Mouse (Mus musculus) layer of hippocampus, postnatal 14 days (tissue): ENCODE data around the gene Fkbp1a. TPM values are rescaled to one million over a fixed set of nuclear protein-coding genes. Genes with fewer than 3 reads are reported as not detected.

Experiments
- DNase-seq, 2 experiments: peaks; one replicate each; pipeline ENCODE4 v3.0.0; 2021 to 2022; ENCODE audit warnings: low spot score in 2 of 2, mixed read lengths in 1 of 2
- long read RNA-seq, 2 experiments: library from polyadenylated mRNA; stranded (forward); transcript quantifications; one replicate each; pipeline ENCODE4 v2.0.0; 2021
- total RNA-seq, 2 experiments: library from RNA; stranded (reverse); gene quantifications; 2 replicates each; pipeline ENCODE4 v1.2.3; 2021

Gene Fkbp1a
- 100 to 1,000 TPM; 804 to 810 TPM for total RNA-seq
- long read RNA-seq, experiment 1, transcript Fkbp1a-201 (5 exons, 1,658 nt), result major isoform, 867 of 1,035 reads
- long read RNA-seq, experiment 1, transcript Fkbp1a-210 (4 exons, 438 nt), result minor isoform, 12 of 1,035 reads
- long read RNA-seq, experiment 1, partial matches to known transcripts, result 91 of 1,035 reads
- long read RNA-seq, experiment 1, other reads (novel, unspliced or antisense), result 61 of 1,035 reads
- long read RNA-seq, experiment 2, transcript Fkbp1a-210 (4 exons, 438 nt), result minor isoform, 26 of 1,520 reads
- long read RNA-seq, experiment 2, transcript Fkbp1a-201 (5 exons, 1,658 nt), result major isoform, 1,187 of 1,520 reads
- long read RNA-seq, experiment 2, transcript Fkbp1a-205 (4 exons, 1,588 nt), result minor isoform, 6 of 1,520 reads
- long read RNA-seq, experiment 2, partial matches to known transcripts, result 27 of 1,520 reads
- long read RNA-seq, experiment 2, other reads (novel, unspliced or antisense), result 273 of 1,520 reads

- DNase-seq, result peak; percentile 96 to 97
These were observed at the start of gene Fkbp1a for GRCm38 (mm10) chr2:151542323-151543062. Gene Fkbp1a, plus strand, starts transcription at chr2:151542483.

DNA sequence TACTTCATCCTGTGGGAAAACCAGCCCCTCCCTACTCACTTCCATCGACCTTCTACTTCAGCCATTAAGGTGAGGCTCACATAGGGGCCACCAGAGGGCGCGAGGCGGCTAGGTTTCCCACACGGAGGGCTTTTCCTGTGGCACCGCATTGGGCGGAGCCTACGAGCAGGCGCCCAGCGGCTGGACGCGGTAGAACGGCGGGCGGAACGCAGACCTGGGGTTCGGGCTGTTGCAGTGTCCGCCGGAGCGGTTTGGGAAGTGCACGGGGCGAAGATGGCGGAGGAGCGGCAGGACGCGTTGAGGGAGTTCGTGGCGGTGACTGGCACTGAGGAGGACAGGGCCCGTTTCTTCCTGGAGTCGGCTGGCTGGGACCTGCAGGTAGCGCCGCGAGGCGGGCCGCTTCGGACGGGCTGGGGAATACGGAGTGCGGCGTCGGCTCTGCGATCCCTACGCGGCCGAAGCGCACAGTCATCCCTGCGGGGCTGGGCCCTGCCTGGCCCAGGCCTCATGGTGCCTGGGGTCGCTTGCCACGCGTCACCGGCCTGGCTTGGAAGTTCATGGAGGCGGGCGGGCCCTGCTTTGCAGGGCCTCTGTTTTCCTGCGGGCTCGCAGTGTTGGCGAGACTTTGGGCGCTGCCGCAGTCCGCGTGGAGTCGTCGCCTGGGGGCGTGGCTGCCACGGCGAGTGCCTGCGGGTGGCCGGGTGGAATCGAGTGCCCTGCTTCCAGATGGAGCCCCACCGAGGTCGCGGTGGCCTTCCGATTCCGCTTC, 48.1 kb upstream of the Fkbp1a start, which contains the start of gene Nsfl1c:
TSS of gene Nsfl1c (plus strand) at position 148 of the 769 bp plus-strand sequence.
- peak; percentile 96 to 97 for DNase-seq

DNA sequence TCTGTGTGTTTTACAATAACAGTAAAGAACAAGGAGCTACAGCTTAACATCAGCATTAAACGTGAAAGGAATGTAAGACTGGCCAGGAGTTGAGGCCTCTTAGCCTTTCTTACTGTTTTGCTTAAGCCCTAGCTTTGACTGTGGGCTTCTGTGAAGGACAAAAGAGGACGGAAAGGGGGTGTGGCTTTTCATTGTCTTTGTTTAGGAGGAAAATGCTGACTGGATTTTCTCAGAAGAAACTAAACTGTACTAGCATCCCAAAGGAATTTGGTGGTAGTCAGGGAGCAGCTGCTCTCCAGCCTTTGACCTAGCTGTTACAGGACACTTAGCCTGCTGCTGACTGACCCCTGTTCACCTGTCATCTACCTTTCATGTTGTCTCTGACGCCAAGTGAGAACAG, 43.9 kb upstream of the Fkbp1a start:
- no peak for DNase-seq

- no peak for DNase-seq
These were observed 41.8 kb upstream of the Fkbp1a start for GRCm38 (mm10) chr2:151500442-151501007.

DNA sequence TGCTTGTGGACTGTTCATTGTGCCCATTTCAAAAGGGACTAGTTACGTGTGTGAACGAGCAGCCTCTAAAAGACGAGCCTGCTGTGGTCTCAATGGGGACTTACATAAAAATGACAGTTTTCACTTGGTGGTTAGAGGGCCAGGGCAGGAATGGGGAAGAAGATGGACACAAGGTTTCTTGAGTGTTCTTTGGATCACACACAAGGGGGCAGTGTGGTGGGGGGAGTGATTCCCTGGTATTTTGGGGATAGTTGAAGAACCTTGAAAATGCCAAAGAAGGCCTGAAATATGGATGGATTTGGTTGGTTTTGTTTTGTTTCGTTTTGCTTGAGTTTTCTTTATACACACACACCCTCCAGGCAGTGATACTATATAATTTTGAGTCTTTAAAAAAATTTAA, 38.1 kb upstream of the Fkbp1a start:
- DNase-seq, result no peak

GRCm38 (mm10) chr2:151512199-151512598, 30.1 kb upstream of the Fkbp1a start:
- DNase-seq, result peak; percentile 38 to 40

DNA sequence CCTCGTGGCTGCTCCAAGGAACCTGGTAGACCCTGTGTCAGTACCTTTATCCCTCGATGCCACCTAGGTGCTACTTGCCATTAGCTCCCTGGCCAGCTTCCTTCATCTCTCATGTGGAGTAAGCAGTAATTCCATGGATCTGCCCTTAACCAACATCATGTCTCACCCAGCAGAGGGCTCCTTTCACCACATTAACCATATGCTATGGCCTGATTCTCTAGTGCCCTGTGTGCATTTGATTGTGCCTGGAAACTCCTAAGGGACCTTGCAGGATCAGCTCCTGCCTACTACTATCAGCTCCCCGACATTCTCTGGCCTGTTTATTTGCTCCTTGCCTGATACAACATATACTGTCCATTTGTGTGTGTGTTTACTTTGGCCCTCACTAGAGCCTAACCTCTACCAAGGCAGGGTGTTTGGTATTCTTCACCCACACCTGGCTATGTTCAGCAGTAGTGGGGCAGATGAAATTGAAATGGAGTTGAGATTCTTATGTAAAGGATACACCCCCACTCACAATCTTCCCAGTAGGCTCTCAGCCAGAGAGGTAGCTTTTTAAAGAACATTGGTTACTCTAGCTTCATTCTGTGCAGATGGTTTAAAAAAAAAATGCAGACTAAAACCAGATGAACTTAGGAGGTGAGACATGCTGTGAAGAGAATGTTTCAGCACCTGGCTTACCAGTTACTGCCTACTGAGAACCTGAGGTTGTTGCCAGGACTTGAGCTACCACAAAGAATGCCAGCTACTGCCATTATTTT, 28.6 kb upstream of the Fkbp1a start:
- no peak for DNase-seq

DNA sequence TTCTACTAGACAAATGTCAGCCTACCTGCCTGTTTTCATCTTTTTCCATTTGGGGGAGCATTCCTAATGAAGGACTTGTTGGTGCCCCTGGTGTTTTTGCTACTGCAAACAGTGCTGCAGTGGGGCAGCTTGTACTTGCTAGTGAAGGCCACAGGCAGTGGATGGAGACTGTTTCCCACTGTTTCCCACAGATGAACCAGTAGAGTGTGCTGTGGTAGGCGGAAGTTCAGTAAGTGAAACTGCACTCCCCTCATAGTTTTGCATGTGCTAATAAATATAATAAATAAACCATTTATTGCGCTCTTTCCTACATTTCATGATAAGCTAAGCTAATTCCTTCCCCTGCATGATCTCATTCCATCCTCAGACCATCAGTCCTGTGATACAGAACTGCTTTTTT, 23.3 kb upstream of the Fkbp1a start:
- DNase-seq, result no peak

DNA sequence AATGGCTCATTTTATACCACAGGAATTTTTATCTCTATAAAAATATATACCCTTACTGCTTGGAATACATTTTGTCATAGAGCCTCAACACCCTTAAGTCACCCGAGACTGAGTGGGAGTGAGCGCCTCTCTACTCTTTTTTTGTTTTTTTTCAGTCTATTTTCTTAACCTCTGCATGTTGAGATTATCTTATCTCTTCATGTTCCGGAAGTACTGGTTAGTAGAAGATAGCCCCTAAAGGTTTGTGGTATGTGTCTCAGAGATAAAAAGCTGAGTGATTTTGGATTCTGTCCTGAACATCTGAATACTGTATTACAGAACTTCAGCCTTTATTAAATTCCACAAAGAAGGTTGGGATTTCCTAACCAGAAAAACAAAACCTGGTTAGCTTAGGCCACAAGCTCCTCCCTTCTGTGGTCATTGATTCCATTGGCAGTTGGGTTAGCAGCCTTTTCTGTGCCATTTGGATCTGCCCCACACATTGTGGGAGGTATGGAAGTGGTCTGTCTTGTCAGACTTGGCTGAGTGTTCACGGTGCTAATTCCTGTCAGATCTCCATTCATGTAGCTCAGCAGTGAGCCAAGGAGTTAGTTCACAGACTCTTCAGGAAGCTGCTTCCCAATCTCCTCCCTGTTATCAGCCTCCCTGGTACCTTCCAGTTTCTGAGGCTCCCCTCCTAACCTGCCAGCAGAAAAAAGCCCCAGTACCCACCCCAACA, 17.8 kb upstream of the Fkbp1a start:
- no peak for DNase-seq

DNA sequence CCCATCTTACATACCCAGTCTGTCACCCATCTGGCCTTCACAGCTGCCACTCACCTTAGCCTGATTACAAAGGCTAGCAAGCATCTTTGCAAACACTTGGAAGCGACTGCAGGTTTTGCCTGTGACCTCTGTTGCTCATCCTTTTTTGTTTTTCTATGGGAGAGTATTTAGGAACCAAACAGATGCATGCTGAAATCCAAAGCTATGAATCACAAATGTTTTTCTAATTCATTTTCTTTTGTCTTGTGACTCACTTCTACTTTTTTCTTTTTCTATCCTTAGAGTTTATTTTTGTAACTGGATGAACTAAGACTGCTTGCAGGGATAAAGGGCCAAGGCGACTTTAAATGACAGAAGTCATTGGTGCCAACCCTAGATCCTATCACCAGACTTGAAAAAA, 16.8 kb upstream of the Fkbp1a start:
- no peak for DNase-seq

- DNase-seq, result no peak
These were observed 14.2 kb upstream of the Fkbp1a start for GRCm38 (mm10) chr2:151528066-151528465.

- DNase-seq, result no peak
These were observed 13.1 kb upstream of the Fkbp1a start for GRCm38 (mm10) chr2:151529169-151529568.

GRCm38 (mm10) chr2:151530378-151531230, 11.7 kb upstream of the Fkbp1a start:
- no peak for DNase-seq

- no peak for DNase-seq
These were observed 8.7 kb upstream of the Fkbp1a start for GRCm38 (mm10) chr2:151533632-151534031.

GRCm38 (mm10) chr2:151535961-151536617, 6.2 kb upstream of the Fkbp1a start:
- no peak for DNase-seq

- peak in 1 of 2 experiments; percentile 47 for DNase-seq
These were observed 5.7 kb upstream of the Fkbp1a start for GRCm38 (mm10) chr2:151536618-151536974.

DNA sequence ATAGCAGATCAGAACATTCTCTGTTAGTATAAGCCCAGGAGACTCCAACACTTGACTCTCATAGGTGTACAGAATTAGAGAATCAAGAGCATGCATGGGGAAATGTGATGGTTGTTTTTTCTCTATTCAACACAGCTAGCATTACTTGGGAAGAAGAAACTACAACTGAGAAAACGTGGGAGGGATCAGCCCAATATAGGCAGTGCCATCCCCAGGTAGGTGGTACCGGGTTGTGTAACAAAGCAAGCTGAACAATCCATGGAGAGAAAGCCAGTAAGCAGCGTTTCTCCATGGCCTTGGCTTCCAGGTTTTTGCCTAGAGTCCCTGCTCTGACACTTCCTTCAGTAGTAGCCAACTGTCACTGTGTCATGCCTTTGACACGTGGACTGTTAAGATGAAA, 3.6 kb upstream of the Fkbp1a start:
- DNase-seq, result no peak
